Mouse (Mus musculus) monocyte, adult 2 months (primary cell): Measurements from ENCODE around the gene Nek10.
A peak's percentile ranks its signal among the peaks of the same experiment; 100 is the strongest.
"Not testable (repeated sequence)": the region's sequence is repeated elsewhere in the genome, so short reads cannot be mapped to it uniquely, and the experiment has no call there.

Source experiments
- DNase-seq, 2 experiments: peaks; one replicate each; pipeline ENCODE4 v3.0.0; 2022; ENCODE audit warnings: low spot score in 2 of 2, low read depth in 1 of 2

Nek10 gene

GRCm38 (mm10) chr14:14803115-14803514 lies at the start of gene Nek10:
Nek10 (plus strand) TSS chr14:14803415.
- not testable (repeated sequence) for DNase-seq

GRCm38 (mm10) chr14:14781169-14781568 lies 22.0 kb upstream of the Nek10 start:
- DNase-seq, result no peak

DNA sequence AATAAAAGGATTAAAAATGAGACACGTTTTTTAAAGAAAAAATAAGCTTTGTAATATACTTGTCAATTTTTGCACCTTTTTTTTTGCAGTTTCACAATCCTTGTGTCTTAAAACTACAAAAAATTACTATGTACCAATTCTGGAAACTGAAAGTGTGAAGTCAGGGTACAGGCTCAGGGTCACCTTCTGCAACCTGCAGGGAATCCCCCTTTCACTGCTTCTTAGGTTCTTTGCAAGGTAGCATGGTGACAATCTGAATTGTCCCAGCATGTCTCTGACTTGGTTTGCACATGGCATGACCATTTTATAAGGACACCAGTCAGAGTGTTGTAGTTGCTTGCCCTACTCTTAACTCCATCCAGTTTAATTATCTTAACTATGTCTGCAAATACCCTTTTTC lies 19.0 kb upstream of the Nek10 start:
- no peak for DNase-seq

- no peak for DNase-seq
Observed at GRCm38 (mm10) chr14:14786979-14787378, 16.2 kb upstream of the Nek10 start.

GRCm38 (mm10) chr14:14789840-14790470 lies 13.3 kb upstream of the Nek10 start:
- no peak for DNase-seq

DNA sequence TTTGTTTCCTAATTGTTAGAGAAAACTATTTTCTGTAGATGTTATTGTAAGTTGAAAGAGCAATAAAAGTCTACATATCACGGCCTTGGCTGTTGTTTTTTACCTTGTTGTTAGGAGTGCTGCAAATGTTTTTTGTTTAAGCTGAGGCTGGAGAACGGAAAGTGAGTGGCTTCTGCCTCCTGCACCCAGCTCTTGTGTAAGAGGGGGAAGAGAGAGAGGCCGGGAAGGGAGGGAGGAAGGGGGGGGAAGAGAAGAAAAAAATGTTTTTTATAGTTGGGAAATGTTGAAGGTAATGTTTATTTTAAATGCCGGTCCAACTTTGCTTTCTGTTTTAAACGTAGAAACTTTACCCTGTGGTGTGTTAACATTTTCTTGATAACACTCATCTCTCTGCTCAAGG lies 3.4 kb upstream of the Nek10 start:
- no peak for DNase-seq

- DNase-seq, result no peak
Observed at GRCm38 (mm10) chr14:14800332-14800731, 2.9 kb upstream of the Nek10 start.

DNA sequence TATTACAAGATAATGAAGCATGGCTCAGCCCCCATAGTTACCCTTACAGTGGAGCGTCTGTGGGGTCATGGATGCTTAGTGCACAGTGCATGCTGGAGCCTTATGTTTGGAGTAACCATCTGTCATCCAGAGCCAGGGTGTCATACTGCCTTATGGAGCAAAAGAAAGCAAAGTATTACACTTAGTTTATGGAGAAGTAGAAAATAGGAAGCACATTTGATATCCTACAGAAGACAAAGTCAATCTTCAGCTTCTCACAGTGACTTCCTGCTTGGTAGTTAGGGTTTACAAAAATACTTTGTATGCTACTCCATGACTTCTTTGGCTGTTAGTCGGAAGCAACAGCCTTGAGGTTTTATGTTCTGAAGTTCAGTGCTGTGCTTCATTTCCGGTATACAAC lies 2.4 kb upstream of the Nek10 start:
- no peak for DNase-seq

- DNase-seq, result no peak
Observed at GRCm38 (mm10) chr14:14803921-14804517, 804 bp downstream of the Nek10 start.

DNA sequence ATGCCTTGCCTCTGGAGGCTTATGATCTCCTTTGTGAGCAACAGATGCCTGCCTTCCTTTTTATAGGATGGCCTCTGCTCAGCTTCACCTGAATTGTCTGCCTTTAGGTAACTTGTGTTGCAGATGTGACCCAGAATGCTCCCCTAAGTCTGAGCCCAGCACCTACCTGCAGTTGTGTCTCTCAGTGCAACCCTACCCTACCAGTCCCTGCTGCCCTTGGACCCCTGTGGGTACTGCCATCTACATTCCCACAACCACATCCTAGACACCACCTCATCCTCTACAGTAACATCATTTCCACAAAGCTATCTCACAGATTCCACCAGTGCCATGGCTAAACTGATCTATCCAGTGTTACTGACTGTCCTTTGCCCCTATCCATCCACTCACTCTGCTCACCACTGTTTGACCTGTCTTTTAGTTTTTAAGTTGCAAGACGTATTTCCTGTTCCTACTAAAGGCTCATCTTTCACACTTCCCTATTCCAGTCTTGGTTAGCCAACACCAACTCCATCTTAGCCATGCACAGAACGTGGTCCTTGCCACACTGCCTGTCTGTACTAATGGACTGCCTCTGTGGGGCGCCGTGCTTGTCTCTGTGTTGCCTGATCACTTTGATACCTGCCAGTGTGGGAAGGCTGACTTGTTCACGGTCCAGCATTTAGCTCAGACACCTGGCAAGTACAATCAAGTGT lies 1.4 kb downstream of the Nek10 start:
- DNase-seq, result no peak

DNA sequence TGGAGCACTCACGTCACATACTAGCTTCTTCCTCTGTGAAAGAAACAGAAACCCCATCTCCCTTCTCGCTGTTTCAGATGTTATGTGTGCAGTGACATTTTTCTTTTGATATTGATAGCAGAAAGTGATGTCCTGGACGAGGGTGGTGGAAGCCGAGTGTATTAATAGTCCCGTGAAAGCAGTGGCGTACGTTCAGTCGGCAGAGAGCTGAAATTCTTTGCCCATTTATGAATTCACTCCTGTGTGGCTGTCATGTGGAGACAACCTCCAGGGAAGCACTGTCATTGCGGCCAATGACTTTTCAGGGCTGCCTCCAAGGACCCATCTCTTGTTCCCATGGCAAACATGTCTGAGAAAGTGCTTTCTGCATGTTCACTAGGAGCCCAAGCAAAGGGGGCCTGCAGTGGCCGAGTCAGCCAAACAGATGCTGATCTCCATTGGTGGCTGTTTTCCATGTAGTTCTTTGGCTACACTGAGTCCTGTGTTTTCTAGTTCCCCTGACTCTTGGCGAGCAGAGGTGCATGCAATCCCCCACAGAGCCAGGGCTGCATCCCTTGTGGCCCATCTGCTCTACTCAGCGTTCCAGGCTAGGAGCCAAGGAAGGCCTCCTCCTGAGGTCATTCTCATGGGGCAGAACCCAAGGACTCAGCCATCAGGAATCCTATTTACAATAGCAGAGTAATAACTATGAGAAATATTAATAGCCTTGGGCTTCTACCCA lies 29.5 kb downstream of the Nek10 start:
- DNase-seq, result no peak

- no peak for DNase-seq
Observed at GRCm38 (mm10) chr14:14833498-14833897, 30.3 kb downstream of the Nek10 start.

GRCm38 (mm10) chr14:14834266-14834665 lies 31.1 kb downstream of the Nek10 start:
- DNase-seq, result no peak

DNA sequence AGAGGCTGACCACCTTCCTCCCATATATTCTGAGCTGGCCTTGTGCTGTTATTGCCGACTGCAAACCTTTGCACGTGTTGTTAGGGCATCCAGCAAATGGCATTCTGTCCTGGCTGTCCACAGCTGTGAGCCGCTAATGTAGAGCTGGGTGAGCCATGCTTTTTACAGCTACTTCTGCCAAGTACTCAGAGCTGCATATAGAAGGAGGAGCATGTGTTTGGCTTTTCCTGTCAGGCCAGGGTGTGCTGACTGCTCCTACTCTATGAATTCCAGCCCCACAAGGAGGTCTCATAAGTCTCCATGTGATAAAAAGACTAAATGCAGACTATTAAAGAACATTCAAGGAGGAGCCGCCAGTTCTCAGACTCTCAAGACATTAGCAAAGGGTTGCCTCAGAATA lies 34.4 kb downstream of the Nek10 start:
- DNase-seq, result no peak

DNA sequence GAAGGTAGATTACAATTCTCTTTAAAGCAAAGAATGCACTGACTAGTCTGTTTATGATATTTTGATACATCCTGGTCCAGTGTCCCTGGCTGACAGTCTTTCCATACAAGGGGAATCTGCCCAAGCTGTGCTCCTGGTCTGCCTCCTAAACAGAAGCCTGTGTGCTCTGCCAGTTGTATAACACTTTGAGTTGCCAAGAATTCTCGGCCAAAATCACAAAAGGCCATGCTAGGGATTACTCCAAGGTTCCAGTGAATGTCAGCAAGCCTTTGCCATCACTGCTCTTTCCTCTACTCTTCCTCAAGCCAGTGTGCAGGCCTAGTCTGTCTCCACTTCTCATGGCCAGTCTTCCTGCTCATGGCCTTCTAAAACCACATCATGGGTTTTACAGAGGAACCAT lies 34.9 kb downstream of the Nek10 start:
- DNase-seq, result no peak

DNA sequence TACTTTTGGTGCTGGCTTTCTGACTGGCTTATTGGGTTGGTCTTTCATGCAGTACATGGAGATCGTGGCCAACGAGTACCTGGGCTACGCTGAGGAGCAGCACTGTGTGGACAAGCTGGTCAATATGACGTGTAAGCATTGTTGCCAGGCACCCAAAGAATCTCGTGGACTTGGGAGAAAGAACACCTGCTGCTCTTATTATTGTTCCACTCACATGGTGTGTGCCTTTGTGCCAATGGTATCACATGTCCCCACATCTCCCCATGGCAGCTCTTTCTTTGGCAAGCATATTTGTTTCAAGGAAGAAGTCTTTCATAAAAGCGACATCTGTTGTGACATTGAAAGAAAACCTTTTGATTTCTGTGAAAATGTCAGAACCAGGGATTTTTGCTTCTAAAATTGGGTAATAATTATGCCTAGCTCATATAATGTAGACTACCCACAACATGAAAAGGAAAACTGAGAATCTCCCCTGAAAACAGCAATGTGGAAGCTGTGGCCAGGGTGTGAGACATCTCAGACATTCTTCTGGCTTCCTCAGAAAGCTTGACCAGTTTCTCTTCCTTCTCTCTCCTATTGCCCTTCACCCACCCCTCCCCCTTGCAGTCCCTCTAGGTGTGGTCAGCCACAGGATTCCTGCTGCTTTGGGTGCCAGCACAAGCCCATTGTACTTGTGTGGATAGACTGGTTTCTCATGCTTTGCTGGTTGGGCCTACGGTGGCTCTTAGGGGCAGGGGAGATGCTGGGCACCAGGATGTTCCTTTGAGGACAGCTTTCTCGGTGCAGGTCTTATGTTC lies 39.7 kb downstream of the Nek10 start:
- DNase-seq, result peak; percentile 20 to 39

DNA sequence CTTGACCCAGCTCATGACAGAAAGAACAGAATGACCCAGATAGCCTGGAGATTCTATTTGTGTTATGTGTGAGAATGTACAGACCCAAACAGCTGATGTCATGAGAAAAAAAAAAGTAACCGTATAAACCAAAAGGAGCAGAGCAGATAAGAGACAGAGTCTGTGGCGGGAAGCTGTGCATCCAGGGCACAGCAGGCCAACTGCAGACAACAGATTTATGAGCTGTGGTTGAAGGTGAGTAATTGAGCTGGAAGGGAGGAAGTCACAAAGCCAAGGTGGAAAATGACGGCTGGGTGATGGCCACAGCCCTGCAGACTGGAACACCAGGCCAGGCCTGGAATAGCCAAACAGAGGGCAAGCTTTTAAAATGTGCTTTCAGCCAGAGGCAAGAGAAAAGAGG lies 49.6 kb downstream of the Nek10 start:
- DNase-seq, result no peak

DNA sequence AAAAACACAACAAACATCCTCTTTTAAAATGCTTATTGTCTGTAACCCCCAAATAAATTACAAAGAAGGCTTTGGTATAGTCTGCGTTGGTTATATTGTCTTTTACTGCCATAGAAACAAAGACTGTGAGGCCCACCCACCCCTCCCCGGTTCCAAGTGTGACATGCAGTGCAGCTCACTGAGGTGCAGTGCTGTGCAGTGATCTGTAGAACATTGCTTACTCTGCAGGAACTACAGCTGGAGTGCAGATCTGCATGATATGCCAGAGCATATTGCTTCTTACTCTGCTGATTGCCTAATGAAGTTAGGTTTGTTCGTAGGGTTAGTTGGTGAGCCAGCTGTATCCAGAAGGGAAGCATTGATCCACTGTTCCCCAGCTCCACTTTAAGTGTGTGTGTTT lies 57.1 kb downstream of the Nek10 start:
- no peak for DNase-seq

GRCm38 (mm10) chr14:14863690-14864356 lies 60.6 kb downstream of the Nek10 start:
- DNase-seq, result peak; percentile 31 to 50

GRCm38 (mm10) chr14:14869239-14869638 lies 66.0 kb downstream of the Nek10 start:
- DNase-seq, result no peak

GRCm38 (mm10) chr14:14870059-14870458 lies 66.8 kb downstream of the Nek10 start:
- DNase-seq, result no peak
